Mouse (Mus musculus) T-helper 2 cell (primary cell): ENCODE data around the gene Fuz.
"Not testable (repeated sequence)": the region's sequence is repeated elsewhere in the genome, so short reads cannot be mapped to it uniquely, and the experiment has no call there.

Source experiments
- in situ Hi-C: fragments of 300-600 bp; cut with MboI, MseI; formaldehyde crosslinking; loops from one replicate; pipeline ENCODE4 v1.15.1; 2025; ENCODE audit warnings: high pct_unique_total_duplicates

The Fuz gene

DNA sequence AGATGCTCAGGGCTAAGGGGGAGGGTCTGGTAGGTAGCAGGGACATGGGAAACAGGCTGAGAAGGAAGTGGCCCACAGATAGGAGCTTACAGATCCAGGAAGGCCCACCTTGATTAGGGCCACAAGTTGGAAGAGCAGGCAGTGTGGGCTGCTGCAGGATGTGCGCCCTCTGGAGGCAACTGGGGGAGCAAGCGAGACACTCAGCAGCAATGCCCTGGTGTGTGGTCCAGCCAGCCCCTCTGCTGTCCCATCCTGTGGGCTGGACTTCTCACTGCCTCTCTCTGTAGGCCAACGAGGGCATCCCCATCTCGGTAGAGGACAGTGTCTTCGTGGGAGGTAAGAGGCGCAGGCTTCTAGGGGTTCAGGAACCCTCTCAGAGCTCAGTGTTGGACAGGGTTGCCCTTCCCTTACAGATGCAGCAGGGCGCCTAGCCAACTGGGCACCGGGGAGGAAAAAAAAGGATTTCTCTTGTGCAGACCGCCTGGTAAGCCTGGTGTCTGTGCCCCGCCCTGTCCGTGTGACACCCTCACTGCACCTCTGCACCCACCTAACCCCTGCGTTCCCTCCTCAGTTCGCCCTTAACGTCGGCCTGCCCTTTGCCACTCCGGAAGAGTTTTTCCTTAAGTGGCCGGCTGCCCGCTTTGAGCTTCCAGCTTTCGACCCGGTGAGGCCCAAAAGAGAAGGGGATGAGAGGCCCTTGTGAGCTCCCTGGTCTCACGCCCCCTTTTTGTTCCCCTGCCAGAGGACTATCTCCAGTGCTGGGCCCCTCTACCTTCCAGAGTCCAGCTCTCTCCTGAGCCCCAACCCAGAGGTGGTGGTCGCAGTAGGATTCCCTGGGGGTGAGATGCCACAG, 35.1 kb upstream of the Fuz start:
- in situ Hi-C loops, result no loop called here

DNA sequence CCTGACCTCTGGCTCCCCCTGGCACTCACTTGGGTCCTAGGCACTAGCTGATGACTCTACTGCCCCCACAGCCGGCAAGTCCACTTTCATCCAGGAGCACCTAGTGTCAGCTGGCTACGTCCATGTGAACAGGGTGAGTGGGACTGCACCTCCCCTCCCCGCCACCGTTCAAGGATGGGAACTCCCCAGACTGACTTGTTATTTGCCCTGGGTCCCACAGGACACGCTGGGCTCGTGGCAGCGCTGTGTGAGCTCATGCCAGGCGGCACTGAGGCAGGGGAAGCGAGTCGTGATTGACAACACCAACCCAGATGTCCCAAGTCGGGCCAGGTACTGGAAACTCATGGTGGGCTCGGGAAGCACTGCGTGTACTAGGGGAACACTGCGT, 34.5 kb upstream of the Fuz start:
- in situ Hi-C loops, result no loop called here

DNA sequence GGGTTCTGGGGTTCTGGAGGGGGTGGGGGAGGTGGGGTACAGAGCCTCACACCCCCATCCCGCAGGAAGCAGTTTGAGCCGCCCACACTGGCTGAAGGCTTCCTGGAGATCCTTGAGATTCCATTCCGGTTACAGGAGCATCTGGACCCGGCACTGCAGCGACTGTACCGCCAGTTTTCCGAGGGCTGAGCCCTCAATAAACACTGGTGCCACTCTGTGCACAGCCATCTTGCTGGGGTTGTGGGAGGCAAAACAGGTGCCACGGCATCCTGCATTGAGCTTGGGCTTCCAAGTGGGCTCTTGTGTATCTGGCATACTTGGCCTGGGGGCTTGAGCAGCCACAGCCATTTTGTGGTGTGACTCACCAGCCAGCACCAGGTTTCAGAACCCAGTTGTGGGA, 33.4 kb upstream of the Fuz start:
- in situ Hi-C loops, result no loop called here

DNA sequence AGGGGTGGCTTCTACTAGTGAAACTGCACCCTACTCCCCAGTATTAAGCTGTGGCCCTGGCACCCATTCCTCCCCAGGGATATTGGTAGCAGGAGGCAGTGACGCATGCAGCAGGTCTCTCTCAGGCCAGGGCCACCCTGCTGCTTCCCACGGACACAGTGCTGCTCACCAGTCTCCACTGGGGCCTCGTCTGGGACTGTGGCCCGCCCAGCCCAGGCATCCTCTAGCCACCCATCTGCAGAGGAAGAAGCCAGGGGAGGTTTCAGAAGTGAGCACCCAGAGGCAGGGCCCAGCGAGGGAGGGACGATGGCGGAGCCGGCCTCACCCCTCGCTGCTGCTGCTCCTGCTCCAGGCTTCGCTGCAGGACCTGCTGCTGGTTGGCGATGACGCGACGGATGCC, 32.7 kb upstream of the Fuz start:
- in situ Hi-C loops, result no loop called here

DNA sequence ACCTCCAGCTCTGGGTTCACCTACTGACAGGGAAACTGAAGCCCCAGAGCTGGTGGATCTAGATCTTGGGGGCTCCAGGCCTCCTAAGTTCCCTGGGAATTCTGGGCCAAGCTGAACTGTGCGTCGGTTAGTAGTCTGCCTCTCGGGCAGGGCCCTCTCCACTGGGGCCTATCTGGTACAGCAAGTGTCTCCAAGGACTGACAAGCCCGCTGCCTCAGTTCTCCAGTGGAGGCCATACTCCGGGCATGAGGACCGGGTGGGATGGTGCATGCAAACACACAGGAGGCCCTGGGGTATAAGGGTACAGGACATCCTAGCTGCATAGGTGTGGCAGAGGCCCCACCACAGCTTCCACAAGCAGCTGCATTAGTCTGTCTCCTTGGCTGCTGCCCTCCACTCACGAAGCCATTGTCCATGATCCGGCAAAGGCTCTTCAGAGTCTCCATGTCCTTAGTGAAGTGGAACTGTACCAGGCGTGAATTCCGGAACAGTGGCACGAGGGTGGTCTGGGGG, 31.8 kb upstream of the Fuz start:
- in situ Hi-C loops, result no loop called here

DNA sequence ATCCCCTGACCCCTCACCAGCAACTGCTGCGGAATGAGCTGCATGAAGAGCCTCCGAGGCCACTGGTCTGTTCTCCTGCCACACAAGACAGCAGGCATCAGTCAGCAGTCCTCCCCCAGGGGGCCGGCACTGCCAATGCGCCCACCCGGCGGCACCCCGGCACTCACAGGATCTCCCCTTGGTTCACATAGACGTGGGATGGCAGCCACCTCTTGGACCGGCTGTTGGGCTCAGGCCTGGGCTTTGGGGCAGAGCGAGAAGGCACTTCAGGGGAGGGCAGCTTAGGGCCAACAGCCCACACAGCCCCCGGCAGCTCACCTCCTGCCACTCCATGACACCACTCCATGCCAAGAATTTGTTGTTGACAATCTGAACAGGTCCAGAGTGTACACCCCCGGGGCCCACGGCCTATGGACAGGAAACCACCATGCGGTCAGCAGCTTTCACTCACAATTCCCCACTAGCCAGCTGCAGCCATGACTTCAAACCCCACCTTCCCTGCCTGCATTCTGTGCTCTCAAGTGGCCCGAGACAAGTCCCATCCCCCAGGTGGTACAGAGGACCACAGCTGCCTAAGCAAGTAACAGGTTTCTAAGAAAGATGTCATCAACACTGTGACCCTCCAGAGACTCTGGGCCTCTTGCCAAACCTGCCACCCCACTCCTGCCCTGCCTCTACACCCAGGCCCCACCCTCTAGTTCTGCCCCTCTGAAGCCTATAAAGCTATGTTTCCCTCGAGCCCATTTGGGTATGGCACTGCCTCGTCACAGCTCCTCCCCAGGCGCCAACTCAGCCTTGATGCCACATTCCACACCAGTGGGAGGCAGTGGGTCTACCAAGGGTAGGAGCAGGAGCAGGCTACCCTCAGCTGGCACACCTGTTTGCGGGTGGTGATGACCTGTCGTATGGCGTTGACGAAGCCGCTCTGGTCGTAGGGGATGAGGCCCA, 31.0 kb upstream of the Fuz start:
- in situ Hi-C loops, result no loop called here

DNA sequence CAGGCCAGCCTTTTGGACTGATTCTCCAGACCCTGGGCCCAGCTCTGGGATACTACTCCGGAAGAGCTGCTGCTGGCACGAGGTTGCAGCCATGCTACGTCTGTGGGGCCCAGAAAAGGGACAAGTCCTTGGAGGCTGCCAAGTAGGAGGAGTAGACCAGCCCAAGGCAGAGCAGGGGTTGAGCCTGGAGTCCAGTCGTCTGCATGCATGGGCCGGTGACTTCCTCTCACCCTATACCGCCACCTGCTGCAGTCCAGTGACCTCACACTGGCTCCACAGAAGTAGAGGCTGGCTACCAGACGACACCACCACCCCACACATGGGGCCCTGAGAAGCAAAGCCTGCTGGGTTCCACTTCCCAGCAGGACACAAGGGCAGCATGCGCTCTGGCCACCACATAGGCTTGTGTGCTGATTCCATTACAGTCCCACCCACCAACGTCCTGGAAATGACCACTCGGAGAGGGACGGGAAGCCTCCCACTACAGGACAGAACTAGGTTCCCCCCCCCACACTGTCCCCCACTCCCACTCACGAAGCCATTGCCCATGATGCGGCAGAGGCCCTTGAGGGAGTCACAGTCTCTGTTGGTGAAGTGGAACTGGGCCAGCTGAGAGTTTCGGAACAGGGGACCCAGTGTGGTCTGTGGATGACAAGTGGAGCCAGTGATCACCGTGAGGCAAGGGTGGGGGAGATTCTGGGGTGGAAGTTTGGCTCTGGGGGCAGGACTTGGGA, 29.4 kb upstream of the Fuz start:
- in situ Hi-C loops, result no loop called here

DNA sequence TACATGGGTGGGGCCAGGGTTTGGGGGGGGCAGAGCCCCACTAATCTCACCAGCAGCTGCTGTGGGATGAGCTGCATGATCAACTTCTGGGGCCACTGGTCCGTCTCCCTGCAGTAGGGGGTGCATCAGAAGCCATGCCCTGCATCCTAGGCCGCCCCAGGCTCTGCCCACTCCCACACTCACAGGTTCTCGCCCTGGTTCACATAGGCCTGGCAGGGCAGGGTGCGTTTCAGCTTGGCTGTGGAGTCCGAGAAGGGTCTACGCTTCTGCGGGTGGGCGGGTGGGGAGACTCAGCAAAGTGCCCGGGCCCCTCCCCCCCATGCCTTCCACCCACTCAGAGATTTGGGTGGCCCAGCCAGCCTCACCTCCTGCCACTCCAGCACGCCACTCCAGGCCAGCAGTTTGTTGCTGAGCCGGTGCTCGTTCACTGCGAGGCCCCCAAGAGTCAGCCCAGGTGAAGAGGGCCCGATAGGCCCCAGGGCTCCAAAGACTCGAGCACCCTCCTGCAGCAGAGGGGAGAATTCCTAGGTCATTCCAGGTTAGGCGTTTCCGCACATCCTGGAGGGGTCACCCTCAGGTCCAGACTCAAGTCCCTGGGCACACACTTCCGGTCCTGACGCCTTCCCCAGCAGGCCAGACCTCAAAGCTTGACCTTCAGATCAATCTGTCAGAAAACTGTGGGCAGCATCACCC, 28.7 kb upstream of the Fuz start:
- in situ Hi-C loops, result no loop called here

DNA sequence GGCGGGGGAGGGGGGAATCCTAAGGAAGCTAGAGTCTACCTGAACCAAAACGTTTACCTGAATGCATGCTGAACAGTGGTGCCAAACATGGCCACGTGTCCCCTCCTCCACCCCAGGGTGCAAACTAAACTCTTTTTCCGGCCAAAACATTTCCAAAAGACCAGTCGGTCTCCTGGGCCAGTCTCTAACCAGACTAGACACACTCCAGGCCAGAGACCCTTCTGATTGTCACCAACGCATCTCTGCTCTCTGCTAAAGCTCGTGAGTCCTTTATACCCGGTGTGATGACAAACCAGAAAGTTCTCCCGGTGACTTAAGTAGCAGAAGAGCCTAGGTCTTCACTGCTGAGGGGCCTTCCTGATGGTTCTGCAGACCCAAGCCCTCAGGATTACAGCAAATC, 28.1 kb upstream of the Fuz start:
- in situ Hi-C loops, result no loop called here

DNA sequence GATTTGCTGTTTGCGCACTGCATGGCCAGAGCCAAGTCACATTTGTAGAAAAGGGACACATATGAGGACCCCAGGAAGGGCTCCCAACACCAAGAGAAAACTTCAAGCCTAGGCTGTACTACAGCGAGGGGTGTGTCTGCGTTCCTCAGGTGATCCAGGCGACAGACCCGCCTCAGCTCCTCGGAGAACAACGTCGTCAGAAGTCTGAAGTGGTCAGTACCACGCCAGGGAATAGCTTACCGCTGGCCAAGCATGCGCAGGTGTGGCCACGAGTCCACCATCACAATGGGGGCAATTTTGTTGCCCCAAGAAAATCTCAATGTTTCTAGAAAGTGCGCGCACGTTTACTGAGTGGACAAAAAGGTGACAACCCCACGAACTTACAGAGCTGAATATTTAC, 27.4 kb upstream of the Fuz start:
- in situ Hi-C loops, result no loop called here

DNA sequence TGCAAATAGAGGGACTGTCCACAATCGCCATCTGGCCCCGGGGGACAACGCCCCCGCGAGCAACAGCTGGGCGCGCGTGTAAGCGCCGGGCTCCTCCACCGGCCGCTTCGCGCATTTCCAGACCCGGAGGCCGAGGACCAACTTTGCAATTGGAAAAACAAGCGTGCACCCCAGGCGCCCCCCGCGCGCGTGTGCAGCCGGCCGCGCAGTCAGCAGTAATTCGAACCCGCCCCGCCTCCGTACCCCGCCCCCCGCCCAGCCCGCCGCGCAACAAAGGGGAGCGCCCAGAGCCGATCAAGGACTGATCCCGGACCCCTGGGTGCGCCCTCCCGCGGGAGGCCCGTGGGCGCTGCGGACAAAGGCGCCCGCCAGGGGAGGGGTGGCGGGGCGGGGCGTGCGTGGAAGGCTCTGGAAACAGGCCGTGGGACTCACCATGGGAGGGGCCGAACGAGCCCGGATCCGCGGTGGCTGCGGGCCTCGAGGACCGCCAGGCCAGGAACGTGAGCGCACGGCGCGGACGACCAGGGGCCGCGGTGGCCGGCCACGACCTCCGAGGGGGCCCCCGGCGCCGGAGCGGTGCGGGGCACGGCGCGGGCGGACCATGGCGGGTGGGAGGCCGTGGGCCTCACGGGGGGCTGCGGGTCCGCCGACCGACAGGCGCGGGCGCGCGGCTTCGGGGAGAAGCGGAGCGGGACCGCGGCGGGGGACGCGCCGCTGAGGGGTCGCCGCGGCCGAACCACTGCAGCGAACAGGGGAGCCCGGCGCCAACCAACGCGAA, 26.8 kb upstream of the Fuz start:
- in situ Hi-C loops, result no loop called here

DNA sequence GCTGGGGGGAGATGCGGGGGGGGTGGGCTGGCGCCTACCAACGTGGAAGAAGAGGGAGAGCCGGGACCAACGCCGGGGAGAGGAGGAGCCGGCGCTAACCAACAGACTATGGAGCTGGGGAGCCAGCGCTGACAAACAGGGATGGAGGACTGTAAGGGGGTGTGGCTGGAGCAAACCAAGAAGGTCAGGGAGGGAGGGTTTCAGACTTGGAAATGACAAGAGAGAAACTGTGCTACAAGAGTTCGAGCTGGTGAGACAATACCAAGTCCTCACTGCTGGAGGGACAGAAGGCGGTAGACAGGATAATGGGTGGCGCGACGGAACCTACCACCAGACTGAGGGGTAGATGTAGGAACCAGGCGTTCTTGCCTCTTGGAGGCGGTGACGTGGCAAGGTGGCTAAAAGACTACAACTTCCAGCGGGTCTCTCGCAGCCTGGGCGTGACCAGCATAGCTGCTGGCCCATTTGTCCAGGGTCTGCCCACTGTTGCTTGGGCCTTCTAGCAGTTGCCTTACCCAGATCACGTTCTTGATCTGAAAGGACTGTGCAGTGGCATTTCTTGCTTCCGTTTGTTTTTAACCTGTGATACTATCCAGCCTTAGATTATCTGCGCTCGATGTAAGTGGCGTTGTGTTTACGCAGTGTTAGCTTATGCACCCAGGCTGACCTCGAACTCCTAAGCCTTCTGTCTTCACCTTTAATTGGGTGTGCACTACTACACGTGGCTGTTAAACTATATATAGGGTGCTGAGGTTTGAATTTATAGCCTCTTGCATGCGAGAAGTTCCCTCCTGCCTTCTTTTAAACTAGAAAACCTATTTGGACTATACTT, 26.0 kb upstream of the Fuz start, which contains the start of gene Ptov1:
Gene Ptov1, minus strand, starts transcription at position 92 of the 832 bp plus-strand sequence.
- in situ Hi-C loops, result no loop called here

DNA sequence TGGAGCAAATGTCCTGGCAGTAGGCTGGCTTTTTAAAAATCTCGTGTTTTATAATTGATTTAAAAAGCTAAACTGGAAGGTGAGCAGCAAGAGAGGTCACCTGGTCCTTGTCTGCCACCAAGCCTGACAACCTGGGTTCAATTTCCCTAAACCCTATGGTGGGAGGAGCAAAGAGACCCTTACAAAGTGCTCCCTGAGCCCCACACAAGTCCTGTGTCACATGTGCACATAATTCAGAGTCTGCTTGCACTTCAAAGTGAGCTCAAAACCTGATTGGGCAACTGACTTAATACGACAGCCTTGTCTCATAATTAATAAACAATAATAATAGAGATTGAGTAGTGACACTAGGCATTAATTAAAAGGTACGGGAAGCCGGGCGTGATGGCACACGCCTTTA, 25.3 kb upstream of the Fuz start:
- in situ Hi-C loops, result no loop called here

DNA sequence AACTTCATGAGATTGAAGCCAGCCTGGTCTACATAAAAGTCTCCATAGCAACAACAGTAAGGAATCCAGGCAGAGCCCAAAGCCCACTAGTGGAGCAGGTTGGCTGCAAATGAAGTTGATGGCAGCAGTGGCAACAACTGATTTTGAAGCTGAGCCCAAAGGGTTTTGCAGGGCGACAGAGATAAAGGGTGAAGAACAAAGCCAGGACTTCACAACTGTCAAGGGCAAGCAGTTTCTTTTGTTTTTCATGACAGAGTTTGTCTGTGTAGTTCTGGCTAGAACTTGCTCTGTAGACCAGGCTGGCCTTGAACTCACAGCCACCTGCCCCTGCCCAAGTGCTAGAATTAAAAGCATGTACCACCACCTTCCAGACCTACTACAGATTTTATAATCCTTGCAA, 24.7 kb upstream of the Fuz start:
- in situ Hi-C loops, result no loop called here

DNA sequence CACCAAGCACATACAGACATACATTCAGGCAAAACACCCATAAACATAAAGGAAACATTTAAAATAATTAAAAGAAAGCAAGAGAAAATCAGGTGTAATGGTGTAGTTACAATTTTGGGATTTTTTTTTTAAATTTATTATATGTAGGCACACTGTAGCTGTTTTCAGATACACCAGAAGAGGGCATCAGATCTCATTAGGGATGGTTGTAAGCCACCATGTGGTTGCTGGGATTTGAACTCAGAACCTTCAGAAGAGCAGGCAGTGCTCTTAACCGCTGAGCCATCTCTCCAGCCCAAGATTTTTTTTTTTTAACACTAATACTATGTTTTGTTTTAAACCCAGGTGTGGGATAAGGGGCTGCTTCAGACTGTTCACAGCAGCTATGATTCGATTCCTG, 24.1 kb upstream of the Fuz start:
- in situ Hi-C loops, result not testable (repeated sequence)

DNA sequence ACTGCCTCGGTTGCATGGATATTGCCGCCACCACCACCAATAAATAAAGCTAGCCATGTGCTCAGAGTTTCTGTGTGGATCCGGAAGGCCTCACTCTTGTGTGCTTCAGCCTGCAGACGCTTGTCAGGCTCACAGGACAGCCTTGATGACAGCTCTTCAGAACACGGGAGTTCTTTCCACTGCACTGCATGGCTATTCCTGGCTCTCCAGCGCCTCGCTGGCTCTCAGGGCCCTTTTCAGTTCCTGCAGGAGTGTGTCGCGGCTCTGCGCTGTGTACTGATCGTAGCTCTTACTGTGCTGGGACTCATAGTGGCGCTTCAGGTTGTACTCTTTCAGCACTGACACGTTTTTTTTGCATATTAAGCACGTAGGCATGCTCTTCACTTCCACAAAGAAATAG, 18.0 kb upstream of the Fuz start:
- in situ Hi-C loops, result no loop called here

DNA sequence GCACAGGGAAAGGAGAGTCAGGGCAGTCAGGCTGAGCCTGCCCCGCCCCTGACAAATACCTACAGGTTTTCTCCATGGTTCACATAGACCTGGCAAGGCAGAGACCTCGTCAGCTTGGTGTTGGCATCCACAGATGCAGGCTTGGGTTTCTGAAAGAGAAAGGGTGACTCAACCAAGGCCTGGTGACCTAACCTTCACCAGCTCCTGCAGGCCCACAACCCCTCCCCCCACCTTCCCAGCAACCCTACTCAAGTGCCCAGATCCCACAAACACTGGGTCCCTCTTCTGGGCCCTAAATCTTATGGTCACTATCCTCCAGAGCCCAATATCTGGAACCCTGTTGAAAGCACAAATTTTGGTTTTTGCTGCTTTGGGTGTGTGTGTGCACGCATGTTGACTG, 12.8 kb upstream of the Fuz start:
- in situ Hi-C loops, result no loop called here

DNA sequence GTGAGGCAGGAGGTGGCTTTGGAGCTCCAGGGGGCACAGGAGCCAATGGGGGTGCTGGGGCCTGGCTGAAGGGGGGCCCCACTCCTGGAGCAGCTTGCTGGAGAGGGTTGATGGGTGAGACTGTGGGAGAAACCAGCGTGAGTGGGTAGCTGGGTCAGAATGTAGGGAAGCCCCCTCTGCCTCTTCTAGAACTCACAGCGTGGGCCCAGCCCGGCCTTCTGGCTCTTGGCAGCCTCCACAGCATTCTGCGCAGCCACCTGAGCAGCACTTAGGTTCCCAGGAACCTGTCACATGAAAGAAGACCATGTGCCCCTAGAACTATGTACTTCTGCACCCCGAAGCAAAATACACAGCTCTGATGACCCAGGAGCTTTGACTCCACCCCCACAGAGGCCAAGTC, 11.2 kb upstream of the Fuz start:
- in situ Hi-C loops, result no loop called here

DNA sequence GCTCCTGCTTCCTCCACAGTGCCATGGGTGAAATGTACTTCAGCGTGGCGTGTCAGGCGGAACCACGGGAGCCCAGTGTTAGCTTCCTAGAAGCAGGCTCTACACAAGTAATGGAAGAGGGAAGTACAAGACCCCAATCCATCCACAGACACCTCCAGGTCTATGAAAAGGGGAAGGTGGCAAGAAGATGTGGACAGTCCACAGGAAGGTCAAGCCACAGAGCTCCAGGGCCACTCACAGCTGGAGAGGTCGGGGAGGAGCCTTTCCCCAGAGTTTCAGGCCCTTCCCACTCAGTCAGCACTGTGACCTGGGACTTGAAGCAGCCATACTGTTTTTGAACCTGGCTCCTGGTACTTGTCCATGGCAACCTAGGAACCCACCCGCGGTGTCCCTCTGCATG, 8.9 kb upstream of the Fuz start:
- in situ Hi-C loops, result no loop called here
